Mouse (Mus musculus) liver, embryonic 14.5 days (tissue): Measurements from ENCODE around the gene Steap4. TPM values are rescaled to one million over a fixed set of nuclear protein-coding genes. Genes with fewer than 3 reads are reported as not detected.
A peak's percentile ranks its signal among the peaks of the same experiment; 100 is the strongest.

Source experiments
- ATAC-seq: fragments of 200-750 bp; cut with Nextera tagmentation; 2 replicates; pipeline ENCODE4 v1.8.0; 2017; ENCODE audit warnings: moderate number of reproducible peaks, mild to moderate bottlenecking, moderate library complexity; ENCODE audit not compliant: insufficient read depth
- DNase-seq, 3 experiments: peaks; one replicate each; pipeline ENCODE4 v3.0.0-alpha.2; 2012 to 2013; ENCODE audit warnings: low read depth in 3 of 3, low spot score in 3 of 3
- H3K27ac ChIP-seq: fragments of 300-500 bp; sonication (generic); 2 replicates; pipeline ENCODE4 v1.5.1; 2014; ENCODE audit warnings: moderate library complexity, mild to moderate bottlenecking, control low read depth, inconsistent platforms
- H3K27me3 ChIP-seq: fragments of 300-500 bp; sonication (generic); 2 replicates; pipeline ENCODE4 v1.6.1; 2014; ENCODE audit warnings: mild to moderate bottlenecking, low read length, moderate library complexity; ENCODE audit not compliant: control insufficient read depth, insufficient read depth
- H3K36me3 ChIP-seq: fragments of 300-500 bp; sonication (generic); replicated peaks from 2 replicates; pipeline ENCODE4 v1.6.1; 2014; ENCODE audit warnings: low read depth; ENCODE audit not compliant: control insufficient read depth, insufficient read depth
- H3K4me1 ChIP-seq, 2 experiments: fragments of 200-500 bp in 1 of 2; fragments of 300-500 bp in 1 of 2; sonication (generic) in 1 of 2; replicated peaks; 2 replicates each; pipeline ENCODE4 v1.6.1; 2012 to 2014; ENCODE audit warnings: antibody characterized with exemption in 1 of 2, inconsistent platforms in 1 of 2, low read length in 1 of 2; ENCODE audit not compliant: control insufficient read depth in 2 of 2, insufficient read depth in 2 of 2
- H3K4me2 ChIP-seq: fragments of 300-500 bp; sonication (generic); 2 replicates; pipeline ENCODE4 v1.6.1; 2014; ENCODE audit warnings: low read depth, mild to moderate bottlenecking, control low read depth, moderate library complexity
- H3K4me3 ChIP-seq, 2 experiments: fragments of 200-500 bp in 1 of 2; fragments of 300-500 bp in 1 of 2; sonication (generic) in 1 of 2; 2 replicates each; pipeline ENCODE4 v1.5.1; 2012 to 2014; ENCODE audit warnings: low read depth in 2 of 2, low read length in 2 of 2, mild to moderate bottlenecking in 2 of 2, control low read depth in 1 of 2, inconsistent platforms in 1 of 2, moderate library complexity in 1 of 2; ENCODE audit not compliant: insufficient read depth in 1 of 2
- H3K9ac ChIP-seq: fragments of 300-500 bp; sonication (generic); replicated peaks from 2 replicates; pipeline ENCODE4 v1.6.1; 2014; ENCODE audit warnings: mild to moderate bottlenecking, control low read depth, moderate library complexity
- H3K9me3 ChIP-seq: fragments of 300-500 bp; sonication (generic); 2 replicates; pipeline ENCODE4 v1.6.1; 2016; ENCODE audit warnings: low read length, mixed read lengths; ENCODE audit not compliant: control insufficient read depth
- CTCF ChIP-seq: IDR thresholded peaks from 2 replicates; pipeline ENCODE4 v1.5.1; 2016; ENCODE audit warnings: antibody characterized with exemption, low read depth, control low read depth
- EP300 ChIP-seq: IDR thresholded peaks from 2 replicates; pipeline ENCODE4 v1.6.1; 2016; ENCODE audit warnings: antibody characterized with exemption, low read depth
- WGBS: fragments of 180-500 bp; shearing (Covaris S2); extraction: QIAGEN DNeasy Blood & Tissue Kit; methylation state at CpG from one replicate; pipeline ENCODE4 v1.1.7; 2014; ENCODE audit not compliant: insufficient replicate concordance; 5-methylcytosine and 5-hydroxymethylcytosine counted together
- polyA plus RNA-seq, 2 experiments: library from polyadenylated mRNA; depleted of rRNA in 1 of 2; stranded (reverse) in 1 of 2; unstranded in 1 of 2; fragments of >200 nt; fragmentation: Nextera tagmentation in 1 of 2; extraction: Ambion mirVana in 1 of 2; gene quantifications; 2 replicates each; pipeline versions ENCODE4 v1.2.1 to v1.2.3; 2012 to 2014

The Steap4 gene
- polyA plus RNA-seq, 2 experiments: 2.0 to 4.5 TPM

DNA sequence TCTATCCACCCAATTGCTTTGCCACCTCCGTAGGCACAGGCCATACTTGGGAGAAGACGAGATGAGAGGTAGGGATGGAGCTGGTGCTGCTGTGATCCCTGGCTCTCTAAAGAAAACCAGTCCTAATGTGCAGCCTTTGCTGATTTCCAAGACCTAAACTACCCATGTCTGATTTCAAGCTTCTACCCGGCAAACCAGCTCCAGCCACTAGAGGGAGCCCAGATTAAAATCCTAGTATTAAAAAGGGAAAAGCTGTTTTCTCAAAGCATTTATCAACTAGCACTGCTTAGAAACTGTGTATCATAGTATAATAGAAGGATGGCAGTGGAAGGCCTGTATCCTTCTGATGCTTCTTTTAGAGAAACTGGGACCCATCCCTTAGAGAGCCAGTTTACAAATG, 5.0 kb downstream of the Steap4 start:
- Histone ChIP-seq H3K27ac (no peak overlapping the region), H3K9ac (no peak overlapping the region), H3K4me3 (no peak overlapping the region), H3K27me3 (no peaks in the 10 kb centered on the region), H3K4me1 (no peaks in the 10 kb centered on the region), H3K36me3 (no peaks in the 10 kb centered on the region), H3K9me3 (no peaks in the 10 kb centered on the region), H3K4me2 (no peak overlapping the region)
- TF ChIP-seq CTCF (peak; percentile 50), EP300 (no peak)
- DNase-seq (no peak), ATAC-seq (no peak)
- WGBS: 23% methylated on average over 3 of the region's 3 CpGs

DNA sequence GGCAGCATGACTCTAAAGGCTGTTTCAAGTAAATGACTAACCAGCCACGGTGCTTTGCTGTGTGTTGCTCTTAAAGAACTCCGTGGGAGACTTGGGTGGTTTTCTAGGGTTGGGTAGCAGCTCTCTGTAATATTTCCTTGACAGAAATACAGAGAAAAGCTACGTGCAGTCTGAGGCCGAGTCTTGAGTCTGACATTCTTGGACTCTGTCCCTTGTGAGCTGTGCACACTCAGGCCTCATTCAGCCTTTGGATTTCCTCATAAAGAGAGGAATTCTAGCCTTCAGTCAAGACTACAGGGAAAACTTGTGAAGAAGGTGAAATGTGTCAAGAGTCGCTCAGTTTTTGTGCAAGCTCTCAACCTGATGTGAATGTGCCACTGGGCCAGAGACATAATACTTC, 7.9 kb downstream of the Steap4 start:
- H3K4me3 ChIP-seq: no peak overlapping the region
- H3K27me3 ChIP-seq: no peaks in the 10 kb centered on the region
- no peaks in the 10 kb centered on the region for H3K36me3 ChIP-seq
- H3K4me2 ChIP-seq: no peak overlapping the region
- ATAC-seq: no peak
- no peak overlapping the region for H3K27ac ChIP-seq
- TF ChIP-seq EP300: no peak
- no peak for TF ChIP-seq CTCF
- no peak for DNase-seq
- H3K9ac ChIP-seq: no peak overlapping the region
- H3K4me1 ChIP-seq: no peaks in the 10 kb centered on the region
- WGBS: 57% methylated on average over 5 of the region's 5 CpGs
- H3K9me3 ChIP-seq: no peaks in the 10 kb centered on the region

- H3K9me3 ChIP-seq: no peaks in the 10 kb centered on the region
These were observed 12.0 kb downstream of the Steap4 start for GRCm38 (mm10) chr5:7972266-7972665.

DNA sequence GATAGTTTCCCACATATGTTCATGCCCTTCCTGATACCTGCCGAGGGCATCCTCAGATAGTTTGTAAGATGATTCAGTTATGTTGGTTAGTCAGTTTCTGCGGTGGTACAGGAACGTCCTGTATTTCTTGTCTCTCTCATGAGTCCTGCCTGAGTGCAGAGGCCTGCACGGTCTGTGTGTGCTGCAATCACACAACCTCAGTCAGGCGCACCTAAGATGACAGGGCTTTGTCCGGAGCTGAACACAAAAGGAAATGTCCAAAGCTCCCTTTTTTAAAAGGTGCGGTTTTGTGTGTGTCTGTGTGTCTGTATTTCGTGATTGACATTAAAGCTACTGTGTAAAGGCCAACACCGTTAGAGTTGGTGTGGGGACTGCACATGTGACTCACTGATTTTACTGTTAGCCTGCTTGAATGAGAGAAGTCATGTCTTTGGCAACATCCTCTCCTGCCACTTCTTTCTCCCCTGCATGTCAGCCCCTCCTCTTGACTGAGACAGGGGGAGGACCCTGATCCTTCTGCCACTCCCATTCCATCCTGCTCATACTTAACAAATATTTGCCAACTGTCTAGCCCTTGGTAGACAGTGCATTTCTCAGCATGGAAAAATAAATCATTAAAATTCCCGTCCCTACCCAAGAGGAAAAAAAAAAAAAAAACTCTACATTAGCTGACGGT, 14.4 kb downstream of the Steap4 start:
- WGBS: 67% methylated on average over 11 of the region's 11 CpGs
- DNase-seq (no peak), ATAC-seq (no peak)
- Histone ChIP-seq H3K9me3 (no peaks in the 10 kb centered on the region), H3K27ac (no peak overlapping the region), H3K4me3 (no peak overlapping the region), H3K36me3 (no peaks in the 10 kb centered on the region), H3K9ac (no peak overlapping the region), H3K27me3 (no peaks in the 10 kb centered on the region), H3K4me1 (no peaks in the 10 kb centered on the region), H3K4me2 (no peak overlapping the region)
- TF ChIP-seq EP300 (no peak), CTCF (no peak)

More at GRCm38 (mm10) chr5:7972266-7972665, 12.0 kb downstream of the Steap4 start:
- no peaks in the 10 kb centered on the region for H3K4me1 ChIP-seq
- no peak overlapping the region for H3K9ac ChIP-seq
- DNase-seq (no peak), ATAC-seq (no peak)
- 57% methylated on average over 2 of the region's 2 CpGs for WGBS
- TF ChIP-seq EP300 (no peak), CTCF (no peak)
- no peak overlapping the region for H3K27ac ChIP-seq
- H3K4me3 ChIP-seq: no peak overlapping the region
- H3K4me2 ChIP-seq: no peak overlapping the region
- no peaks in the 10 kb centered on the region for H3K36me3 ChIP-seq
- H3K27me3 ChIP-seq: no peaks in the 10 kb centered on the region

GRCm38 (mm10) chr5:7980586-7980985, 20.3 kb downstream of the Steap4 start:
- Histone ChIP-seq H3K4me2 (no peak overlapping the region), H3K27me3 (no peaks in the 10 kb centered on the region), H3K9ac (no peak overlapping the region), H3K36me3 (no peaks in the 10 kb centered on the region), H3K4me1 (0 out of 4 replicates have a peak, but pooled peaks cover 0 to 2% of the 10 kb centered on the region in 2 experiments), H3K9me3 (no peaks in the 10 kb centered on the region), H3K27ac (no peak overlapping the region), H3K4me3 (no peak overlapping the region)
- ATAC-seq (no peak), DNase-seq (peak; percentile 3 to 39 (median 7))
- WGBS: 13% methylated on average over 5 of the region's 5 CpGs
- TF ChIP-seq CTCF (no peak), EP300 (no peak)
